Mouse (Mus musculus) heart, embryonic 12.5 days (tissue): ENCODE data around the gene Fndc7. TPM values are rescaled to one million over a fixed set of nuclear protein-coding genes. Genes with fewer than 3 reads are reported as not detected.
A peak's percentile ranks its signal among the peaks of the same experiment; 100 is the strongest.

Experiments
- ATAC-seq: fragments of 200-750 bp; cut with Nextera tagmentation; 2 replicates; pipeline ENCODE4 v1.8.0; 2017; ENCODE audit warnings: moderate TSS enrichment, moderate library complexity; ENCODE audit not compliant: insufficient number of reproducible peaks, low FRiP score
- H3K27ac ChIP-seq: fragments of 300-500 bp; sonication (generic); 2 replicates; pipeline ENCODE4 v1.5.1; 2016; ENCODE audit warnings: mild to moderate bottlenecking, moderate library complexity; ENCODE audit not compliant: poor library complexity, severe bottlenecking
- H3K27me3 ChIP-seq: fragments of 300-500 bp; sonication (generic); replicated peaks from 2 replicates; pipeline ENCODE4 v1.6.1; 2016; ENCODE audit warnings: mild to moderate bottlenecking, moderate library complexity
- H3K36me3 ChIP-seq: fragments of 300-500 bp; sonication (generic); 2 replicates; pipeline ENCODE4 v1.6.1; 2016; ENCODE audit warnings: mild to moderate bottlenecking, moderate library complexity
- H3K4me1 ChIP-seq: fragments of 300-500 bp; sonication (generic); replicated peaks from 2 replicates; pipeline ENCODE4 v1.6.1; 2016; ENCODE audit warnings: mild to moderate bottlenecking
- H3K4me2 ChIP-seq: fragments of 300-500 bp; sonication (generic); 2 replicates; pipeline ENCODE4 v1.6.1; 2016; ENCODE audit warnings: mild to moderate bottlenecking, moderate library complexity
- H3K4me3 ChIP-seq: fragments of 300-500 bp; sonication (generic); 2 replicates; pipeline ENCODE4 v1.5.1; 2016; ENCODE audit warnings: mild to moderate bottlenecking
- H3K9ac ChIP-seq: fragments of 300-500 bp; sonication (generic); 2 replicates; pipeline ENCODE4 v1.6.1; 2016; ENCODE audit warnings: mild to moderate bottlenecking, moderate library complexity
- H3K9me3 ChIP-seq: fragments of 300-500 bp; sonication (generic); replicated peaks from 2 replicates; pipeline ENCODE4 v1.6.1; 2016; ENCODE audit warnings: mild to moderate bottlenecking, moderate library complexity
- WGBS: fragments of 180-500 bp; shearing (Covaris S2); methylation state at CpG from one replicate; pipeline ENCODE4 v1.1.7; 2016; 5-methylcytosine and 5-hydroxymethylcytosine counted together
- polyA plus RNA-seq: library from polyadenylated mRNA; unstranded; fragments of >200 nt; fragmentation: Nextera tagmentation; extraction: Ambion mirVana; gene quantifications from 2 replicates; pipeline ENCODE4 v1.2.1, GENCODE M21; 2016

Gene Fndc7
- polyA plus RNA-seq, 1 experiment from 2014 or later, result 0.04 TPM

DNA sequence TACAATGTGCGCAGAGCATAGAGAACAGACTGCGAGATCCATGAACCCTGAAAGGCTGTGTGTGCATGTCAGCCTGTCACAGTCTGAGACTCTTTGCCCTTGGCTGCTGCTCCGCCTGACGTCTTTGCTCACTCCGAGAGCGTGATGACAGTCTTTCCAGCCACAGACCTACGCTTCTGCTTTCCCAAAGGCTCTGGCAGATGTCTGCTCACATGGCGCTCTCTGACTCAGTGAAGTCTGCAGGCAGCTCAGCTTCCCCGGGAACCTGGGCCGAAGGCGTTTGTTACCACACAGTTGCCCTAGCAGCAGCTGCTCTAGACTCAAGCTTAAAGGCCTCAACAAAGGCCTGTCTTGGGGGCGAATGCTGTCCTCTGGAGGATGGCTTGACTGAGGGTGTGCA lies 34.4 kb downstream of the Fndc7 start:
- WGBS, result 37% methylated on average over 12 of the region's 12 CpGs

DNA sequence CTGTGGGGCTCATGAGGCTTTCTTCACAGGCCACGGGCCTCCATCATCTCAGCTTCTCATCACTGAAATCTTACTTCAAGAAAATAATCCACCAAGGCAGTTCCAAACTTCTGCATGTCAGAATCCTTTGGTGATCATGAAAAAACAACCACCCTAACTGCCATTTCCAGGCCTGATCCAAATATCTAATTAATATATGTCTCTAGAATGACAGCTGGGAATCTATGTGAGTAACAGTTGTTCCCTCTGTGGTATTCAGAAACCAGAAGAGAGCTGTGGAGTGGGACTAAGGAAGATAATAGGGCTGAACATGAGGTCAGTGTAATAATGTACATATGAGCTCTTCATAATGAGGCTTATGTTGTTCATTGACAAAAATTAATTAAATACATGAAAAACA lies 36.5 kb downstream of the Fndc7 start:
- Histone ChIP-seq H3K4me1 (peaks cover 26% of the 10 kb centered on the region), H3K9me3 (no peaks in the 10 kb centered on the region), H3K9ac (no peak overlapping the region), H3K4me2 (no peak overlapping the region), H3K36me3 (no peaks in the 10 kb centered on the region), H3K4me3 (no peak overlapping the region), H3K27me3 (no peaks in the 10 kb centered on the region), H3K27ac (no peak overlapping the region)
- WGBS, result 71% methylated on average over 1 of the region's 1 CpGs
- ATAC-seq, result no peak

More for the DNA sequence above, 34.4 kb downstream of the Fndc7 start:
- no peak for ATAC-seq
- Histone ChIP-seq H3K4me1 (peaks cover 29% of the 10 kb centered on the region), H3K36me3 (no peaks in the 10 kb centered on the region), H3K9me3 (no peaks in the 10 kb centered on the region), H3K27ac (0 out of 2 replicates have a peak overlapping the region, but pooled peaks have one; percentile 19), H3K4me3 (no peak overlapping the region), H3K27me3 (no peaks in the 10 kb centered on the region), H3K4me2 (peak overlapping the region; percentile 23; the same call in 1 of the 2 replicates), H3K9ac (peak overlapping the region; percentile 24; the same call in 1 of the 2 replicates)

DNA sequence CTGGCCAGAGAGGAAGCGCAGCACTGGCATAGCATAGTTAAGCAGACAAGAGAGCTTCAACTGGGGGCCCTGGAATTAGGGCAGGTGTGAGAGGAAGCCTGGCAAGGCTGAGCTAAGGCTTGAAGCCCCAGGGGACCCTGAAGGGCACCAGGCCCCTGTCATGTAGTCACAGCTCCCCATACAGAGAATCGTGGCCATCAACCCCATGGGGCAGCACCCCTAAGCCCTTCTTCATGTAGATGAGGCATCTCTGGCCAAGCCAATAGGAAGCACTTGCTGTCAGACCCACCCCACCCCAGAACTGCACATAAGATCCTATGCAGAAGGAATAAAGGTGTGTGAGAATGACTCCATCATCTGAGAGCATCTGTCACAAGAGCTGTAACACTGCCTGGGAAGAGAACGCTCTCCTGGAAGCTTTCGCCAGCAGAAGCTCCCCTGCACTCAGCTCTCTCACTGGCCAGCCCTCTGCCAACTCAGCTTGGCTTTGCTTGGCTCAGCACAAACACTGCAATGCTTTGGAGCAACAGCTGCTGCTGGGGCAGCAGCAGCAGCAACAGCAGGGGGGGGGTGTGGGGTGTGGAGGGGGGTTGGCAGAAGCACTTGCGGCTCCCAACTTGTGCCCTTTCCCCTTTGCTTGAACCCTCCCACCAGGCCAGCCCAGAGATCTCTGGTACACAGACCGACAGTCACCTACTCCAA lies 37.7 kb downstream of the Fndc7 start:
- H3K27ac ChIP-seq, result no peak overlapping the region
- no peaks in the 10 kb centered on the region for H3K9me3 ChIP-seq
- H3K4me1 ChIP-seq, result peaks cover 20% of the 10 kb centered on the region
- H3K9ac ChIP-seq, result no peak overlapping the region
- no peaks in the 10 kb centered on the region for H3K27me3 ChIP-seq
- no peak for ATAC-seq
- WGBS, result 61% methylated on average over 6 of the region's 6 CpGs
- H3K36me3 ChIP-seq, result no peaks in the 10 kb centered on the region
- no peak overlapping the region for H3K4me2 ChIP-seq
- no peak overlapping the region for H3K4me3 ChIP-seq

DNA sequence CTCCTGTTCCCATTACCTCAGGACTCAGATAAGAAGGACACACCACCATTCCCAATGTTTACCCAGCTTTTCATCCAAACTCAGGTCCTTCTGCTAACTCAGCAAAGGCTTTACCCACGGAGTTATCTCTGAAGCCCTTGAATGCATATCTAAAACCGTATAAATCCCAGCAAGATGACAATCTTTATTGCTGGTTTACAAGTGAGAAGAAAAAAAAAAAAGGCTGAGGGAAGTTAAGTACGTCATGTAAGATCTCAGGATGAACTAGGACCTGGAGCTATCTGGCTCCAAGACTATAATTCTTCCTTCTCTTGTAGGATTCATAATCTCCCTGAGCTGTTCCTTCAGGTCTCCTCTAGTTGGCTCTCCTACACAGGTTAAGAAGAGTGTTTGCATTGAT lies 38.3 kb downstream of the Fndc7 start:
- Histone ChIP-seq H3K9me3 (no peaks in the 10 kb centered on the region), H3K36me3 (no peaks in the 10 kb centered on the region), H3K4me1 (peaks cover 20% of the 10 kb centered on the region), H3K9ac (no peak overlapping the region), H3K4me3 (no peak overlapping the region), H3K4me2 (no peak overlapping the region), H3K27ac (no peak overlapping the region), H3K27me3 (no peaks in the 10 kb centered on the region)
- WGBS, result 46% methylated on average over 3 of the region's 3 CpGs
- ATAC-seq, result no peak

DNA sequence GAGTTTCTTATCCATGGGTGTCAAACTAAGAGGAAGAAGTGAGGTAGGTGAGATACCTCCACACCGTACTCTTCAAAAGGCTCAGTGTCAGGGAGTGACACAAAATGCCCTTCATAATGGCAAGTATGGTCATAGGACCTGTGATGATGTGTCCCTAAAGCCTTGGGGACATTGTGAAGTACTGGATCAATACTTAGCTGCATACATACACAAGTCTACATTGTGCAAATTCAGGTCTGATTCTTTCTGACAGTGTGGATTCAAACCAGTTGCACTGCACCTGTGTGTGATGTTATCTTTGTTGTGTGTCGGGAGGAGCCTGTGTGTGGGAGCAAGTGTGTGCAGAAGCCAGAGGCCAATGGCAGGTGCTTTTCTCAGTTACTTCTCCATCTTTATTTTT lies 38.7 kb downstream of the Fndc7 start:
- H3K36me3 ChIP-seq, result no peaks in the 10 kb centered on the region
- WGBS, result 74% methylated on average over 2 of the region's 2 CpGs
- H3K9me3 ChIP-seq, result no peaks in the 10 kb centered on the region
- no peak overlapping the region for H3K4me2 ChIP-seq
- H3K27me3 ChIP-seq, result no peaks in the 10 kb centered on the region
- no peak overlapping the region for H3K27ac ChIP-seq
- no peak overlapping the region for H3K4me3 ChIP-seq
- no peak overlapping the region for H3K9ac ChIP-seq
- H3K4me1 ChIP-seq, result peaks cover 16% of the 10 kb centered on the region
- ATAC-seq, result no peak

DNA sequence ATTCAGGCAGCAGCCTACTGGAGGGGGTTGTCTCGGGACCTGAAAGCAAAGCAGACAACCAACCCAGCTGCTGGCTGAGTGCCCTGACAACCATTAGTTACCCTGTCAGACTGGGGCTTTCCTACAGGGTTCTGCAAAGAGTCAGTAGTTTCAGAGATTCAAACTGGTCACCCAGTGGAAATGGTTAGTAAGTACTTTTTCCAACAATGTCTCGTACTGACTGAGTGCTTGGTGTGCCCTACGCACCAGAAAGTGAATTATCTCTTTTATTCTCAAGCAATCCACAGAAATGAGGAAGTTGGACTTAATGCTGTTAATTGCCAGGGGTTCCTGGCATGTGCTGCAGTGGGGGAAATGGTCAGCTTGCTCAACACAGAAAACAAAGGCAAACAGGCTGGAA lies 39.3 kb downstream of the Fndc7 start:
- Histone ChIP-seq H3K27ac (no peak overlapping the region), H3K4me1 (peaks cover 11% of the 10 kb centered on the region), H3K9me3 (no peaks in the 10 kb centered on the region), H3K4me3 (no peak overlapping the region), H3K9ac (no peak overlapping the region), H3K36me3 (no peaks in the 10 kb centered on the region), H3K27me3 (no peaks in the 10 kb centered on the region), H3K4me2 (no peak overlapping the region)
- 44% methylated on average over 3 of the region's 3 CpGs for WGBS
- ATAC-seq, result no peak

DNA sequence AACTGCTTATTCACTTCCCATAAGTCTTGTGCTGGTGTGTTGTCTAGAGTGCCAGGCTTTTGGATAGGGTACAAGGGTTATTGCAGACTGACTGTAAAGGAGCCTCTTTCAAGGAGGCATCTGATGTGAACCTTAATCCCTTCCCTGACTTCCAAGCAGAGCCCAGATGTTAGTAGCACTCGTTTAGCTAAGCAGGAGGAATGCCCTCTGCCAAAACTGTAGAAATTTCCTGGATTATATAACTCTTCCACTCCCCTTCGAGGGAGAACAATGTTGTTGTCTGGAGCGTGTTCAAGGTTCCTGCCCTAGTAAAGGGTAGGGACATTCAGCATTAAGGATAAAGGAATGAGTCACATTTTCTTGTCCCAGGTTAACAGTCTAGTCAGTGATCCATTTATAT lies 43.2 kb downstream of the Fndc7 start:
- Histone ChIP-seq H3K4me2 (no peak overlapping the region), H3K4me3 (no peak overlapping the region), H3K27me3 (no peaks in the 10 kb centered on the region), H3K36me3 (no peaks in the 10 kb centered on the region), H3K9me3 (no peaks in the 10 kb centered on the region), H3K9ac (no peak overlapping the region), H3K4me1 (no peaks in the 10 kb centered on the region), H3K27ac (no peak overlapping the region)
- ATAC-seq, result no peak
- WGBS, result 64% methylated on average over 3 of the region's 3 CpGs

DNA sequence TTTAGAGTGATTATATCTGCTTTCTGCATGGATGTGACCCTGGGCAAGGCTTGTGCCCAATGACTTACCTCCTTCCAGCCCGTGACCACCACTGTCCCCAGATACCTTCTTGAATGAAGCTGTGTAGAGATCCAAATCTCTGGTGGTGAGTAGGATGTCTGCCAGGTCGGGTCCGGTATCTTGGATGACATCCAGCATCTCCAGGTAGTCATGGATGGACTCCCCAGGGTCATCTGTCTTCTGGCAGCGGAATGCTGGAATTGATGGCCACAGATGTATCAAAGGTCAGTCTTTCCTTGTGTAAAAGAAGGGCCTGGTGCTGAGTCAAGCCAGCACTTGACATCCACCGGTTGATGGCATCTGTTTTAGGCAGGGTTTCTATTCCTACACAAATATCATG lies 45.3 kb downstream of the Fndc7 start:
- Histone ChIP-seq H3K36me3 (no peaks in the 10 kb centered on the region), H3K9ac (no peak overlapping the region), H3K4me2 (no peak overlapping the region), H3K9me3 (no peaks in the 10 kb centered on the region), H3K4me3 (no peak overlapping the region), H3K4me1 (no peaks in the 10 kb centered on the region), H3K27ac (no peak overlapping the region), H3K27me3 (no peaks in the 10 kb centered on the region)
- no peak for ATAC-seq
- WGBS, result 76% methylated on average over 5 of the region's 5 CpGs

DNA sequence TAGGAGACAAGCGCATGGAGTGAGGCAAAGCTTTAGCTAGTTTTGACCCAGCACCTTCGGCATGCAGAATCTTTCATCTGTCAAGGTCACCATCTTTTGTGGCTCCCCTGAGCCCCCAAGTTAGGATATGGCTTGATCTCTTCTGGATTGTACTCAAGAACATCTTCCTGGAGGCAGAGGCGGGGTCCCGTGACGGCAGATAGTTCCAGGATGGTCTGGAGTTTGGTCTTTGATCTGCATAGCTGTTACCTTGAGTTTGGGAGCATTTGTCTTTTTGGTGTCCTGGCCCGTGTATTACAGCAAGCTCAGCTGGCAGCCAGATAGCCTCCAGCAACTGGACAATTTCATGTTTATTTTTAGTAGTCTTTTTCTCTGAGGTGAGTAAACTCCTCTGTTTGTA lies 45.8 kb downstream of the Fndc7 start:
- H3K27ac ChIP-seq, result no peak overlapping the region
- H3K4me1 ChIP-seq, result peaks cover 2% of the 10 kb centered on the region
- H3K36me3 ChIP-seq, result no peaks in the 10 kb centered on the region
- no peaks in the 10 kb centered on the region for H3K9me3 ChIP-seq
- no peak for ATAC-seq
- H3K27me3 ChIP-seq, result no peaks in the 10 kb centered on the region
- H3K4me2 ChIP-seq, result no peak overlapping the region
- 79% methylated on average over 6 of the region's 6 CpGs for WGBS
- no peak overlapping the region for H3K4me3 ChIP-seq
- H3K9ac ChIP-seq, result no peak overlapping the region

DNA sequence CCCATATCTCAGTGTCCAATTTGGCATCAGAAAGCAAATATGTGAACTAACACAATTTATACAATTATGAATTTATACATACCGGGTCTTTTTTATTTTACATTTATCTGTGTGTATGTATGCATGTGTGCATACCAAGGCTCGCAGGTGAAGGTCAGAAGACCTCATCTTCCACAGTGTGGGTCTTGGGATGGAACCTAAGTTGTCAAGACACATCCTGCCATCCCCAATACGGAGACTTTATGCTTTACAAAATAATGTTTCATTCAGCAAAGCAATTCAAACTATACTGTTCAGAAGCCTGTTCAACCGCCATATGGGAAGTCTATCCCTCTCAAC lies 49.1 kb downstream of the Fndc7 start:
- H3K4me1 ChIP-seq, result peaks cover 11% of the 10 kb centered on the region
- no peak for ATAC-seq
- no peaks in the 10 kb centered on the region for H3K27me3 ChIP-seq
- H3K27ac ChIP-seq, result no peak overlapping the region
- H3K9ac ChIP-seq, result no peak overlapping the region
- no peak overlapping the region for H3K4me2 ChIP-seq
- H3K9me3 ChIP-seq, result no peaks in the 10 kb centered on the region
- H3K36me3 ChIP-seq, result peaks cover 15% of the 10 kb centered on the region
- no peak overlapping the region for H3K4me3 ChIP-seq
- 52% methylated on average over 4 of the region's 4 CpGs for WGBS

DNA sequence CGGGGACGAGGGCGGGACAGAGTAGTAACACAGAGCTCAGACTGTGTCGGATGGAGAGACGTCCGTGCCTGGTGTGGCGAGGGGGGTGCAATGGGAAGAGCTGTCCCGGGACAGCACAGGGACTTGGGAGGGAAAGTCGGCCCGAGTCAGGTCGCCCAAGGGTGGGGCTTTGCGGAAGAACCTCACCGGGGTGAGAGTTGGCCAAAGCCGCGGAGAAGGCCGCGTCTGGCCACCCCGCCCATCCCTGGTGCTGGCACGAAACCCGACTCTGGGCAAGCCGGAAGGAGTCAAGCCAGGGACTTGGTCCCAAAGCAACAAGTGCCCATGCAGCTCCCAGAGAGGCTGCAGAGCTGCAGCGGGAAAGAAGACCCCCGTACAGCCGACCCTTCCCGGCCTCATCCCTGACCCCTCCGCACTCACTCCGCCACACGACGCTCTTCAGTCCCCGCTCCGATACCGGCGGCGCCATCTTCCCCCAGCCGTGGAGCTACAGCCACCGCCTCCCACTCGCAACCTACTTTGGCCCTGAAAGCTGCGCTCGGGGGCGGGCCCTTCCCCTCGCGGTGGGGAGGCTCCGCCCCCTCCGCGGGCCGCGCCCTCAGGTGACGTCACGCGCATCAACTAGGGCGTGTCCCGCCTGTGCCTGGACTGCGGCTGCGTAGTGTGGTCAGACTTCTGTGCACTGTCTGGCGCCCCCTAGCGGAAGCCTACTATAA lies 49.6 kb downstream of the Fndc7 start, which contains the start of gene Stxbp3:
Stxbp3 (minus strand) TSS at position 527 of the 716 bp plus-strand sequence.
- under 1% methylated on average over 56 of the region's 56 CpGs for WGBS
- Histone ChIP-seq H3K4me1 (peaks cover 11% of the 10 kb centered on the region), H3K9ac (peak within 1 kb of the TSS; percentile 85), H3K4me3 (peak within 1 kb of the TSS; percentile 85), H3K36me3 (peaks cover 16% of the 10 kb centered on the region), H3K4me2 (peak within 1 kb of the TSS; percentile 66), H3K27me3 (no peaks in the 10 kb centered on the region), H3K27ac (peak within 1 kb of the TSS; percentile 88), H3K9me3 (no peaks in the 10 kb centered on the region)
- peak; percentile 97 for ATAC-seq
